Mouse (Mus musculus) inflammation-experienced regulatory T-cells, adult 6 months (primary cell): ENCODE measurements around the gene Gfy. TPM values are rescaled to one million over a fixed set of nuclear protein-coding genes. Genes with fewer than 3 reads are reported as not detected.

ENCODE experiments used
- ATAC-seq: one replicate; pipeline ENCODE4 v1.8.0; 2017
- polyA plus RNA-seq, 3 experiments: library from polyadenylated mRNA; unstranded; fragments of 100-300 nt; shearing (Covaris generic); gene quantifications; one replicate each; pipeline ENCODE4 v1.2.1; 2017

The Gfy gene
- not detected for polyA plus RNA-seq

- ATAC-seq: no peak
Measured at GRCm38 (mm10) chr7:45179469-45179868, at the start of gene Gfy. Gfy (minus strand) TSS chr7:45179569.

DNA sequence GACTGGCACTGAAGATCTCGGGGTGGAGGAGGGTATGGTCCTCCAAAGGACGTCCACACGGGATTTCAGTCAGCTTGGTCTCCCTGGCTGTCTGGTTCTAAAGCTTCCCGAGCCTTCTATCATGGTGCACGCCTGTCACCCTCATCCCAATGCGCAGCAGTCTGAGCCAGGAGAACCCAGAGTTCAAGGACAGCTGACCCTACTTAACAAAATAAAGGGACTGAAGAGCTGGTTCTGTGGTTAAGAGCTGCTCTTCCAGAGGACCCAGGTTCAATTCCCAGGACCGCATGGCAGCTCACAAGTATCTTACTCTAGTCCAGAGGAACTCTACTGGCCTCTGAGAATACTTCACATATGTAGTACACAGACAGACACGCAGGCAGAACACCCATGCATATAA is 49.7 kb upstream of the Gfy start:
- ATAC-seq: no peak

GRCm38 (mm10) chr7:45228548-45228947 is 49.2 kb upstream of the Gfy start:
- ATAC-seq: no peak

DNA sequence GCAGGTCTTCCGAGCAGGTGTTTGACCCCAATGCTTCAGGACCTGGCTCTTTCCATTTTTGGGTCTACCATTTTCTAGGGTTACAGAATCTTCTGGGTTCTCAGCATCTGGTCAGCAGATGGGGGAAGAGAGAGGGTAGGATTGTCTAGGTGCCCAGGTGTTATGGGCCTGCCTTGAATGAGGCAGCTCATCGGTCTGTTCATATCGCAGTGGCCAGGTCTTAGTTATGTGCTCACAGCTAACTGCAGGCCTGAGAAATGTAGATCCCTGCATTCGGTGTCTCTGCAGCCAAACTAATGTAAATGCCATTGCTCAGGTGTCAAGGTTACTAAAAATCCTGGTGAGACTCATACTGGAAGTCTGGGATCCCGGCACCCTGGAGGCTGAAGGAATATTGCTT is 47.1 kb upstream of the Gfy start:
- no peak for ATAC-seq

- no peak for ATAC-seq
Measured at GRCm38 (mm10) chr7:45224826-45225225, 45.5 kb upstream of the Gfy start.

DNA sequence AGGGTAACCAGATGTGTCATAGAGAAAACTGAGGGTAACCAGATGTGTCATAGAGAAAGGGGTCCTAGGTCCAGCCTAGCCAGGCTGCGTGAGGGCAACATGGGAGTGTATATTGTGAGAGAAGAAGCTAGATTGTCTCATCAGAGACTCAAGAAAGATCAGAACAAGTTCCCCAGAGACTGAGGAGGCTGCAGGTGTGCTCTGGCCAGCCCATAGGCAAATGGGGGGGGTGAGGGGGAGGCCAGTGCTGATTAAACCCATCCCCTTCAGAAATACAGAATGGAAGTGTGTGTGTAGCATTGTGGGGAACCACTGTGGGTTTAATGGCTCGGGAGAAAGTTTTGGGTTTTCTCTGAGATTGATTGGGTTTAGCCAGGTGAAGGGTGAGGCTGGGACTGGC is 42.3 kb upstream of the Gfy start:
- ATAC-seq: no peak

DNA sequence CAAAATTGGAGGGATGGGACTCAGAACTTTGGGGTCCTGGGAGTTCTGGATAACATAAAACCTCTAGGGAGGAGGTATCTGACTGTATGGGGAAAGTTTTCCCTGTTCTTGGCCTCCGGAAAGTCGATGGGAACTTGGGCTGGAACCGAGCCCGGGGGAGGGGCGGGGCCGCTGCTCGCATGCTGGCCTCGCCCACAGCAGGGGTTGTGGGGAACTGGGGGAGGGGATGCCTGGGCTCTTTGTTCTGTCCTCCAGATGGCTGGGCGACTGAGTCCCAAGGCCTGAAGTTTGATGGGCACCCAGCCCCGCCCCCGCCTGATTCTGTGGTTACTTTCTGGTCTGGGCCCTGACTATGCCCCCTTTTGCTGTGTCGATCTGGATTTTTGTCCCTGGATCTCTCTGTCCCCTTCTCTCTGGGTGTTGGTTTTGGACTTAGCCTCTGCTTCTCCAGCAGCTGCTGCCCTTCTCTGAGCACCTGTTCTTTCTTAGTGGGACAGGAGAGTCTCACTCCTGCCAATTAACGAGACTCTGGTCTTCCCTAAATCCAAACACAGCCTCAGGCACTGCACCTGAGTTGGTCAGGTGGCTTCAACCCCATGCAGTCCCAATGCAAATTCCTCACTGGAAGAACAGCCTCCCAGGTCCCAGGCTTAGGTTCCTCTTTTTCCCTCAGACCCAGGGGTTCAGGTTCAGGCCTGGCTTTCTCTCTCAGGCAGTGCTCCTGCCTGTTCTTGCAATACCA is 37.2 kb upstream of the Gfy start:
- ATAC-seq: no peak

- ATAC-seq: no peak
Measured at GRCm38 (mm10) chr7:45215673-45216441, 36.5 kb upstream of the Gfy start, which contains the start of gene Tead2. Tead2 (plus strand) TSS chr7:45215753.

- no peak for ATAC-seq
Measured at GRCm38 (mm10) chr7:45213708-45214107, 34.3 kb upstream of the Gfy start.

- ATAC-seq: no peak
Measured at GRCm38 (mm10) chr7:45212356-45212755, 33.0 kb upstream of the Gfy start.

- peak; percentile 41 for ATAC-seq
Measured at GRCm38 (mm10) chr7:45211851-45212251, 32.5 kb upstream of the Gfy start, which contains the start of gene Dkkl1. Dkkl1 (minus strand) TSS chr7:45212147.

DNA sequence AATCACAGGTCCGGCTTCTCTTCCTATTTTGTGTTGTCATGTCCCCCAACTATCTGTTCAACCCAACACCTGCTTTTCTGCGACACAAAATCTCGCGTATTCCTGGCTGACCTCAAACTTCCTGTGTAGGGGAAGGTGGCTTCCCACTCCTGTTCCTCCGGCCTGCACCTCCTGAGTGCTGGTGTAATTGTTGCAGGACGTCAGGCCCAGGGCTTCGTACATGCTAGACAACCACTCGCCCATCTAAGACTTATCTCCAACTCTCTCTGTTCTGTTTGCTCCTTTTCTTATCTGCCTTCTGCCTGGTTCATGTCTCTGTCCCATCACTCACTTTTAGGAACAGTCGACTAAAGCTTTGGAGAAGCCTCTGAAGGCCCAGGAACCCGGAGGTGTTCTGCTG is 31.7 kb upstream of the Gfy start:
- no peak for ATAC-seq

GRCm38 (mm10) chr7:45208260-45208659 is 28.9 kb upstream of the Gfy start:
- ATAC-seq: no peak

DNA sequence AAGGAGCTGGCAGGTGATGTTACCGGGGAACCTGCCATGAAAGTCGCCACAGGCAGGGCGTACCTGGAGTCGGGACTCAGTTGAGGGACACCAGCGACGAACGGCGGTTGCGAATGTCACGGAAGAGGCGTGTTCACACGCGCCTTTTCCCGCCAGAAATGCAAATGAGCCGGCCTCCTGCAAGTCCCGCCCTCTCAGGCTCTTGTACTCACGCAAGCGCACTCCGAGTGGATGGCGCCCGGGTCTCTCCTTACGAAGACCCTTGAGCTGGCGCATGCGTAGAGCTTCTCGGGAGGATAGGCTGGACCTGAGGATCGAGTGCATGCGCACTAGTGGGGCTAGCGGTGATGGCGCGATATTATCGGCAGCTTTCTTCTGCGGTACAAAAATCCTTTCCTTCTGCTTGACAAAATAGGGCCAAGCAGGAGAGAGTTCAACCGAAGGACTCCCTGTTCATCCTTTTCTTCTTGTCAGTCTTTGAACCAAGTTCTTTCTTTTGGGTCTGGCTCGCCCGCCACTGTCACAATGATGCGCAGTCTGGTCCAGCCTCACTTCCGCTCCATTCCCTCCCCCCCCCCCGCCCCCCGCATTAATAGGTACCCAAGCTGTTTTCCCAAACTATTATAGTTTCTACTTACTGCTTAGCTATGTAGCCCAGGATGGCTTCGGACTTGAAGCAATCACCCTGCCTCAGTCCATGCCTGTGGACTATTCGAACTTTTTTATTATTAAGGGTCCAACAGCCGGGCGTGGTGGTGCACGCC is 25.2 kb upstream of the Gfy start, which contains the start of gene Ccdc155:
TSS of gene Ccdc155 (minus strand) at position 513 of the 764 bp plus-strand sequence.
- peak; percentile 90 for ATAC-seq

DNA sequence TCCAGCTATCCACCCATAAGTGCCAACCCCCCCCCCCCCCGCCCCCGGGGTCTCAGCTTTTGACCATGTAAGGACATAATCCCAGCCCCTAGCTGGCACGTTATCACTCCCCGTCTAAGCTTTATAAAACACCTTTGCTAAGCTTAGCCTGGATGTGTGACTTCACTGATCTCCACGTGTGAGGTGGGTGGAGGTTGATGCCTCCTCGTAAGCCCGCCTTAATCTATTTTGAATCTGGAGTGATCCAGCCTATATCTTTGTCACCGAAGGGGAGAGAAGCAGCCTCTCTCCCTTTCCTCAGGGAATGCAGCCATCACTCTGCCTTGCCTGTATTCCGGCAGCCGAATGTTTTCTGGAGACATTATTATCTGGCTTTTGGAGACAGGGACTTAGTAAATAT is 23.3 kb upstream of the Gfy start:
- no peak for ATAC-seq

GRCm38 (mm10) chr7:45198961-45199360 is 19.6 kb upstream of the Gfy start:
- ATAC-seq: no peak

DNA sequence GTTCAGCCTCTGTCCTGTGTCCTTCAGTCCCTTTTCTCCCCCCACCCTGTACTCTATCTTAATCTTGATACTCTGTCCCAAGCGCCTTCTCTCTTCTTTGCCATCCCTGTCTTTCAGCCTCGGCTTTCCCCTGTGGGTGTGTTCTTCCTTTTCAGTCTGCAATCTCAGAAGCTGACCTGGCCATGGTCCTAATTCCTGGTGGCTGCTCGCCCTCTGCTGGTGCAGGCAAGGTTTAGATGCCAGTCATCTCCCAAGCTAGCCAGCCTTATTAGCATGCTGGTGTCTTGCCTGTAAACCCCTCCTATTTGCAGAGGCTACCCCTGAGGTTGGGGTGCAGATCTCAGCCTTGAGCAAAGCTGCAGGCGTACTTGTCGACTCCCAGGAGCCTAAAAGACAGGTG is 19.1 kb upstream of the Gfy start:
- peak; percentile 60 for ATAC-seq

DNA sequence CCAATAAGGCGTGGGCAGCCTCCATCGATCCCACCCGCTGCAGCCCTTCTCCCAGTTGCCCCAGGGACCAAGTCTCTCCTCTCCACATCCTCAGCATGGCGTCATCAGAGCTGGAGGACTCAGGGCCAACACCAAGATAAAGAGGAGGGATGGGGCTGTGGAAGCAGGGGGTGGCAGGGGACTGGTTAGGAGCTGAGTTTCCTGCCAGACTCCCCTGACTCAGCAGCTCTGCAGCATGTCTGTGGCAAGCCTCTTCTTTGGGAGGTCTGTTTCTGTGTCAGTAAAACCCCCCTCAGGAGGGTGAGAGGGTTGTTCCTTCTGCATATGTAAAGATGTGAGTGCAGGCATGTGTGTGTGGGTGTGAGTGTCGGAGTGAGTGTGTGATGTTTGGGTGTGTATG is 17.6 kb upstream of the Gfy start:
- no peak for ATAC-seq

- ATAC-seq: no peak
Measured at GRCm38 (mm10) chr7:45196176-45196535, 16.8 kb upstream of the Gfy start.

DNA sequence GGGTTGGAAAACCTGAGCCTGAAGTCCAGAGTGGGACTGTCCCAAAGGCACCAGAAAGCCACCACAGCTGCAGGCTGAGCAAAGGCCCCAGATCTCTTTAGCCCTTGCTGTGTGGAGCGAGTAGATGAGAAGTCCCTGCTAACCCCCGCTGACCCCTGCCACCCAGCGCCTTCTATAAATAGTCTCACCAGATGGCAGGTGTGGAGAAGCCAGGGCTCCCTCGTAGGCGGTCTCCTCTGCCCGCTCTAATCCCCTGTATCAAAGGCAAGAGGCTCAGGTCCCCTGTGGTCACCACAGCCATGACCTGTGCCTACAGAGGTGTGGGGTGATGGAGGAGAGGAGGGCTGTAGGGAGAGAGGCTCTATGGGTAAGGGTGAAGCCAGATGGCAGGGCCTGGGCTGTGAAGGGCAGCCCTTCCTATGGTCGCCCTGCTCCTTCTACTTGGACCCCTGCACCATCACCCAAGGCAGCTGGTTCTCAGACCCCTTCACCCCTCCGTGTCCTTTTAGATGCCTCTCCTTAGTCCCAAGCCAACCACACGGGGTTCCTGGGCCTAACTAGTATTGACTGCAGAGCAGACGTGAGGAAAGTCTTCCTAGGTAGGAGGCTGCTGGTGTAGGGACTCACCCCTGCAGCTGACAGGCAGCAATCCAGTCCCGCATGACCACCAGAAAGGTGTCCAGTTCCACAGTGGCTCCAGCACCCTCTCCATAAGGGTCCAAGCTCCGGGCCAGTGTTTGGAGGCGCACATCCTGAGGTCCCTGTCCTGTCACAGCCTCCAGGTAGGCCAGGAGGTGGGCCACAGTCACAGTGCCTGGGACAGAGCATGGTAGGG is 16.2 kb upstream of the Gfy start:
- ATAC-seq: no peak

DNA sequence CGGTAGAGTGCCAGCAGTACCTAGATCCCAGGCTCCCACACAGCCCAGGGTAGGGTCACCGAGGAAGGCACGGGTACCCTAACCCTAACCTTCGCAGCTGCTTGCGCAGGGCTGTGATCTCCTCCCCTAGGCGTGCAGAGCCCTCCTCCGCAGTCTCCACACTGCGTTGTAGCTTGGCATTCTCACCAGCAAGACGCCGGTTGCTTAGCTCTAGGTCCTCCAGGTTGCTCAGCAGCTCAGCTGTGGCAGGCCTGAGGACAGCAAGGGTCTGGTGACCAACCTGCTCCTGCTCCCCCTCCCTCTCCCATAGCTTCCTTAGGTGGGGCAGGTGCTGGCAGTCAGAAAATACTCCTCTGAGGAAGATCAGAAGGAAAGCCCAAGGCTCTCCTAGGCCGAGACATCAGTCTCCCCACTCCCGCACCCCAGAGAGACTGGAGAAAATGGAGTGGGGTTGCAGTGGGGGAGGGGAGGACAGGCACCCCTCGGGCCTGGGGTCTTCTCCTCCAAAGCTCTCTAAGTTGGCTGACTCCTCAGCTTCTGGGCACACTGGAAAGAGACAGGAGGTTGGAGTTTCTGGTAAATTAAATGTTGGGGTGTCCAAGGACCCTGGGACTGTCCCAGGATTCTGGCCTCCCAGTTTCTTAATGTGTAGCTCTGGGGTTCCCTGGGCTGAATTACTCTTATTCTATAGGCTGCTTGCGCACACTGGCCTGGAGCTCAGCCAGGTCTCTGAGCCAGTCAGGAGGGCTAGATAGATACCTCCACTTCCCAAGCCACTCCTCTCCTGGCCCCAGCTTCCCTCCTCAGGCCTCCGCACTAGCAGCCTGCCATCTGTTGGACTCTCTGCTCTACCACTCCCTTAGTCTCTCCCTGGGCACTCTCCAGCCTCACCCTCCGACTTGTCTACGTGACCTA is 14.8 kb upstream of the Gfy start:
- ATAC-seq: no peak
